Mouse (Mus musculus) embryonic facial prominence, embryonic 12.5 days (tissue): ENCODE measurements around the gene Ust. TPM values are rescaled to one million over a fixed set of nuclear protein-coding genes. Genes with fewer than 3 reads are reported as not detected.
A peak's percentile ranks its signal among the peaks of the same experiment; 100 is the strongest.

Experiments used
- ATAC-seq: fragments of 200-750 bp; cut with Nextera tagmentation; 2 replicates; pipeline ENCODE4 v1.8.0; 2017; ENCODE audit not compliant: insufficient number of reproducible peaks, insufficient read depth, low FRiP score, low TSS enrichment
- H3K27ac ChIP-seq: fragments of 300-500 bp; sonication (generic); 2 replicates; pipeline ENCODE4 v1.5.1; 2016; ENCODE audit warnings: mild to moderate bottlenecking
- H3K27me3 ChIP-seq: fragments of 300-500 bp; sonication (generic); 2 replicates; pipeline ENCODE4 v1.6.1; 2016; ENCODE audit warnings: mild to moderate bottlenecking, moderate library complexity
- H3K36me3 ChIP-seq: fragments of 300-500 bp; sonication (generic); 2 replicates; pipeline ENCODE4 v1.6.1; 2016; ENCODE audit warnings: mild to moderate bottlenecking
- H3K4me1 ChIP-seq: fragments of 300-500 bp; sonication (generic); 2 replicates; pipeline ENCODE4 v1.6.1; 2016
- H3K4me2 ChIP-seq: fragments of 300-500 bp; sonication (generic); replicated peaks from 2 replicates; pipeline ENCODE4 v1.6.1; 2016; ENCODE audit warnings: mild to moderate bottlenecking, moderate library complexity
- H3K4me3 ChIP-seq: fragments of 300-500 bp; sonication (generic); 2 replicates; pipeline ENCODE4 v1.5.1; 2016; ENCODE audit warnings: mild to moderate bottlenecking
- H3K9ac ChIP-seq: fragments of 300-500 bp; sonication (generic); 2 replicates; pipeline ENCODE4 v1.6.1; 2016; ENCODE audit warnings: mild to moderate bottlenecking, moderate library complexity
- H3K9me3 ChIP-seq: fragments of 300-500 bp; sonication (generic); 2 replicates; pipeline ENCODE4 v1.6.1; 2016; ENCODE audit warnings: mild to moderate bottlenecking, moderate library complexity
- WGBS: fragments of 180-500 bp; shearing (Covaris S2); methylation state at CpG from one replicate; pipeline ENCODE4 v1.1.7; 2016; 5-methylcytosine and 5-hydroxymethylcytosine counted together
- polyA plus RNA-seq: library from polyadenylated mRNA; unstranded; fragments of >200 nt; fragmentation: Nextera tagmentation; extraction: Ambion mirVana; gene quantifications from 2 replicates; pipeline ENCODE4 v1.2.1, GENCODE M21; 2016

The Ust gene
- polyA plus RNA-seq, 1 experiment from 2014 or later: 7.3 TPM

- Histone ChIP-seq H3K9ac (no peak overlapping the region), H3K4me2 (peak overlapping the region; percentile 18; the same call in 1 of the 2 replicates), H3K4me1 (peaks cover 34% of the 10 kb centered on the region), H3K4me3 (no peak overlapping the region), H3K9me3 (no peaks in the 10 kb centered on the region), H3K27ac (peak overlapping the region; percentile 74), H3K27me3 (no peaks in the 10 kb centered on the region), H3K36me3 (no peaks in the 10 kb centered on the region)
- no peak for ATAC-seq
- 27% methylated on average over 10 of the region's 10 CpGs for WGBS
Measured at GRCm38 (mm10) chr10:8213266-8213905, 305.2 kb downstream of the Ust start.

GRCm38 (mm10) chr10:8212611-8213226, 305.9 kb downstream of the Ust start:
- H3K27me3 ChIP-seq: no peaks in the 10 kb centered on the region
- H3K4me1 ChIP-seq: peaks cover 34% of the 10 kb centered on the region
- no peak overlapping the region for H3K4me3 ChIP-seq
- 77% methylated on average over 11 of the region's 11 CpGs for WGBS
- no peaks in the 10 kb centered on the region for H3K36me3 ChIP-seq
- no peaks in the 10 kb centered on the region for H3K9me3 ChIP-seq
- H3K4me2 ChIP-seq: no peak overlapping the region
- ATAC-seq: no peak
- no peak overlapping the region for H3K9ac ChIP-seq
- H3K27ac ChIP-seq: 0 out of 2 replicates have a peak overlapping the region, but pooled peaks have one; percentile 74

GRCm38 (mm10) chr10:8211694-8212093, 306.9 kb downstream of the Ust start:
- Histone ChIP-seq H3K4me3 (no peak overlapping the region), H3K4me1 (peaks cover 34% of the 10 kb centered on the region), H3K4me2 (no peak overlapping the region), H3K27me3 (no peaks in the 10 kb centered on the region), H3K36me3 (no peaks in the 10 kb centered on the region), H3K9me3 (no peaks in the 10 kb centered on the region), H3K9ac (no peak overlapping the region), H3K27ac (no peak overlapping the region)
- WGBS: 85% methylated on average over 5 of the region's 5 CpGs
- no peak for ATAC-seq

GRCm38 (mm10) chr10:8210366-8210765, 308.3 kb downstream of the Ust start:
- no peaks in the 10 kb centered on the region for H3K9me3 ChIP-seq
- H3K4me2 ChIP-seq: no peak overlapping the region
- WGBS: 68% methylated on average over 3 of the region's 3 CpGs
- no peaks in the 10 kb centered on the region for H3K36me3 ChIP-seq
- H3K4me3 ChIP-seq: no peak overlapping the region
- H3K27ac ChIP-seq: no peak overlapping the region
- H3K9ac ChIP-seq: no peak overlapping the region
- no peak for ATAC-seq
- H3K27me3 ChIP-seq: no peaks in the 10 kb centered on the region
- H3K4me1 ChIP-seq: peaks cover 34% of the 10 kb centered on the region

GRCm38 (mm10) chr10:8207358-8207757, 311.3 kb downstream of the Ust start:
- no peaks in the 10 kb centered on the region for H3K9me3 ChIP-seq
- WGBS: 93% methylated on average over 19 of the region's 19 CpGs
- no peak overlapping the region for H3K27ac ChIP-seq
- peaks cover 11% of the 10 kb centered on the region; the same call in 1 of the 2 replicates for H3K4me1 ChIP-seq
- no peaks in the 10 kb centered on the region for H3K36me3 ChIP-seq
- no peaks in the 10 kb centered on the region for H3K27me3 ChIP-seq
- no peak for ATAC-seq
- no peak overlapping the region for H3K4me3 ChIP-seq
- H3K4me2 ChIP-seq: no peak overlapping the region
- no peak overlapping the region for H3K9ac ChIP-seq

GRCm38 (mm10) chr10:8203681-8204080, 314.9 kb downstream of the Ust start:
- 79% methylated on average over 4 of the region's 4 CpGs for WGBS
- H3K4me2 ChIP-seq: no peak overlapping the region

GRCm38 (mm10) chr10:8199816-8200215, 318.8 kb downstream of the Ust start:
- 87% methylated on average over 8 of the region's 8 CpGs for WGBS
- ATAC-seq: no peak
- H3K27ac ChIP-seq: no peak overlapping the region
- H3K36me3 ChIP-seq: no peaks in the 10 kb centered on the region
- no peak overlapping the region for H3K9ac ChIP-seq
- no peak overlapping the region for H3K4me3 ChIP-seq
- H3K4me1 ChIP-seq: peaks cover 7% of the 10 kb centered on the region; the same call in 1 of the 2 replicates
- no peak overlapping the region for H3K4me2 ChIP-seq
- no peaks in the 10 kb centered on the region for H3K27me3 ChIP-seq
- no peaks in the 10 kb centered on the region for H3K9me3 ChIP-seq

More at GRCm38 (mm10) chr10:8203681-8204080, 314.9 kb downstream of the Ust start:
- ATAC-seq: no peak
- no peak overlapping the region for H3K9ac ChIP-seq
- H3K9me3 ChIP-seq: no peaks in the 10 kb centered on the region
- H3K4me3 ChIP-seq: no peak overlapping the region
- H3K27me3 ChIP-seq: no peaks in the 10 kb centered on the region
- no peaks in the 10 kb centered on the region for H3K4me1 ChIP-seq
- no peaks in the 10 kb centered on the region for H3K36me3 ChIP-seq
- H3K27ac ChIP-seq: no peak overlapping the region

- no peak overlapping the region for H3K4me3 ChIP-seq
- H3K27ac ChIP-seq: no peak overlapping the region
- ATAC-seq: no peak
- H3K4me1 ChIP-seq: peaks cover 7% of the 10 kb centered on the region; the same call in 1 of the 2 replicates
- H3K9me3 ChIP-seq: no peaks in the 10 kb centered on the region
- no peaks in the 10 kb centered on the region for H3K27me3 ChIP-seq
- 87% methylated on average over 9 of the region's 9 CpGs for WGBS
- H3K4me2 ChIP-seq: no peak overlapping the region
- no peaks in the 10 kb centered on the region for H3K36me3 ChIP-seq
- no peak overlapping the region for H3K9ac ChIP-seq
Measured at GRCm38 (mm10) chr10:8199026-8199756, 319.4 kb downstream of the Ust start.

- 49% methylated on average over 2 of the region's 2 CpGs for WGBS
- no peaks in the 10 kb centered on the region for H3K36me3 ChIP-seq
Measured at GRCm38 (mm10) chr10:8197661-8198060, 321.0 kb downstream of the Ust start.

GRCm38 (mm10) chr10:8196300-8196699, 322.3 kb downstream of the Ust start:
- Histone ChIP-seq H3K9ac (no peak overlapping the region), H3K27me3 (no peaks in the 10 kb centered on the region), H3K4me1 (peaks cover 7% of the 10 kb centered on the region; the same call in 1 of the 2 replicates), H3K4me3 (no peak overlapping the region), H3K4me2 (no peak overlapping the region), H3K36me3 (no peaks in the 10 kb centered on the region), H3K27ac (no peak overlapping the region), H3K9me3 (no peaks in the 10 kb centered on the region)
- ATAC-seq: peak; percentile 86
- WGBS: 5% methylated on average over 2 of the region's 2 CpGs

More at GRCm38 (mm10) chr10:8197661-8198060, 321.0 kb downstream of the Ust start:
- no peaks in the 10 kb centered on the region for H3K9me3 ChIP-seq
- no peak overlapping the region for H3K4me3 ChIP-seq
- H3K27ac ChIP-seq: no peak overlapping the region
- H3K4me1 ChIP-seq: peaks cover 7% of the 10 kb centered on the region; the same call in 1 of the 2 replicates
- no peak overlapping the region for H3K4me2 ChIP-seq
- H3K27me3 ChIP-seq: no peaks in the 10 kb centered on the region
- ATAC-seq: no peak
- H3K9ac ChIP-seq: no peak overlapping the region

- no peak for ATAC-seq
- Histone ChIP-seq H3K4me1 (peaks cover 7% of the 10 kb centered on the region; the same call in 1 of the 2 replicates), H3K36me3 (no peaks in the 10 kb centered on the region), H3K4me2 (no peak overlapping the region), H3K9me3 (no peaks in the 10 kb centered on the region), H3K27me3 (no peaks in the 10 kb centered on the region), H3K9ac (no peak overlapping the region), H3K4me3 (no peak overlapping the region), H3K27ac (no peak overlapping the region)
- 37% methylated on average over 6 of the region's 6 CpGs for WGBS
Measured at GRCm38 (mm10) chr10:8195730-8196129, 322.9 kb downstream of the Ust start.
